Mouse (Mus musculus) MEL (cell line): ENCODE measurements around the gene Fosl1. TPM values are rescaled to one million over a fixed set of nuclear protein-coding genes. Genes with fewer than 3 reads are reported as not detected.

Experiments
- DNase-seq: peaks from one replicate; pipeline ENCODE4 v3.0.0; 2011; ENCODE audit warnings: low read depth, low spot score
- H3K27ac ChIP-seq: 2 replicates; pipeline ENCODE4 v1.5.1; 2012; ENCODE audit warnings: low read depth, mild to moderate bottlenecking, control low read depth, low read length, moderate library complexity; ENCODE audit not compliant: control insufficient read depth
- H3K27me3 ChIP-seq, 2 experiments: fragments of 150-350 bp in 1 of 2; sonication (generic) in 1 of 2; 2 replicates each; pipeline ENCODE4 v1.6.1; 2012; ENCODE audit warnings: low read length in 2 of 2, mild to moderate bottlenecking in 2 of 2, improper control_type of control experiment in 1 of 2, moderate library complexity in 1 of 2; ENCODE audit not compliant: insufficient read depth in 2 of 2, control insufficient read depth in 1 of 2
- H3K36me3 ChIP-seq, 2 experiments: 2 replicates each; pipeline ENCODE4 v1.6.1; 2012 to 2014; ENCODE audit warnings: low read length in 2 of 2, improper control_type of control experiment in 1 of 2, inconsistent platforms in 1 of 2, mild to moderate bottlenecking in 1 of 2; ENCODE audit not compliant: insufficient read depth in 2 of 2, control insufficient read depth in 1 of 2
- H3K4me1 ChIP-seq, 2 experiments: fragments of 150-350 bp in 1 of 2; sonication (generic) in 1 of 2; 2 replicates each; pipeline ENCODE4 v1.6.1; 2012; ENCODE audit warnings: low read length in 2 of 2, improper control_type of control experiment in 1 of 2, mild to moderate bottlenecking in 1 of 2; ENCODE audit not compliant: insufficient read depth in 2 of 2, control insufficient read depth in 1 of 2
- H3K4me3 ChIP-seq, 2 experiments: fragments of 150-350 bp in 1 of 2; sonication (generic) in 1 of 2; 2 replicates each; pipeline ENCODE4 v1.5.1; 2012; ENCODE audit warnings: low read depth in 2 of 2, low read length in 2 of 2, mild to moderate bottlenecking in 2 of 2, moderate library complexity in 2 of 2, control low read depth in 1 of 2, improper control_type of control experiment in 1 of 2; ENCODE audit not compliant: control insufficient read depth in 1 of 2, insufficient read depth in 1 of 2
- H3K79me2 ChIP-seq: 2 replicates; pipeline ENCODE4 v1.6.1; 2012; ENCODE audit warnings: mild to moderate bottlenecking, low read length, moderate library complexity; ENCODE audit not compliant: control insufficient read depth, poor library complexity, insufficient read depth
- H3K9ac ChIP-seq: 2 replicates; pipeline ENCODE4 v1.6.1; 2012; ENCODE audit warnings: low read depth, mild to moderate bottlenecking, control low read depth, low read length, moderate library complexity; ENCODE audit not compliant: control insufficient read depth, poor library complexity, severe bottlenecking
- H3K9me3 ChIP-seq: fragments of 150-350 bp; sonication (generic); replicated peaks from 2 replicates; pipeline ENCODE4 v1.6.1; 2012; ENCODE audit warnings: mild to moderate bottlenecking, low read length, improper control_type of control experiment, moderate library complexity; ENCODE audit not compliant: insufficient read depth
- BHLHE40 ChIP-seq: IDR thresholded peaks from 2 replicates; pipeline ENCODE4 v1.6.1; 2012; ENCODE audit warnings: low read depth, mild to moderate bottlenecking, inconsistent platforms, low read length, improper control_type of control experiment, borderline replicate concordance
- CHD1 ChIP-seq: IDR thresholded peaks from 2 replicates; pipeline ENCODE4 v1.6.1; 2012; ENCODE audit warnings: low read depth, mild to moderate bottlenecking, inconsistent platforms, low read length, improper control_type of control experiment
- CHD2 ChIP-seq: IDR thresholded peaks from 2 replicates; pipeline ENCODE4 v1.6.1; 2011; ENCODE audit warnings: low read length, improper control_type of control experiment
- ELF1 ChIP-seq: IDR thresholded peaks from 2 replicates; pipeline ENCODE4 v1.6.1; 2014; ENCODE audit warnings: low read depth, mild to moderate bottlenecking, inconsistent platforms, low read length, improper control_type of control experiment, moderate library complexity
- EP300 ChIP-seq, 2 experiments: IDR thresholded peaks; 2 replicates each; pipeline ENCODE4 v1.6.1; 2011; ENCODE audit warnings: improper control_type of control experiment in 2 of 2, low read length in 2 of 2, low read depth in 1 of 2, mild to moderate bottlenecking in 1 of 2
- ETS1 ChIP-seq: IDR thresholded peaks from 2 replicates; pipeline ENCODE4 v1.6.1; 2012; ENCODE audit warnings: low read depth, mild to moderate bottlenecking, inconsistent platforms, low read length, improper control_type of control experiment, moderate library complexity
- GATA1 ChIP-seq: IDR thresholded peaks from 2 replicates; pipeline ENCODE4 v1.6.1; 2011; ENCODE audit warnings: low read depth, low read length, improper control_type of control experiment
- HCFC1 ChIP-seq: IDR thresholded peaks from 2 replicates; pipeline ENCODE4 v1.6.1; 2012; ENCODE audit warnings: low read depth, mild to moderate bottlenecking, inconsistent platforms, low read length, improper control_type of control experiment, moderate library complexity
- JUND ChIP-seq: IDR thresholded peaks from 2 replicates; pipeline ENCODE4 v1.6.1; 2011; ENCODE audit warnings: low read depth, mild to moderate bottlenecking, improper control_type of control experiment, low read length
- KAT2A ChIP-seq: conservative IDR thresholded peaks from 2 replicates; pipeline ENCODE4 v1.6.1; 2012; ENCODE audit warnings: low read depth, low read length, improper control_type of control experiment, inconsistent platforms
- MAX ChIP-seq: IDR thresholded peaks from 2 replicates; pipeline ENCODE4 v1.6.1; 2011; ENCODE audit warnings: low read length, improper control_type of control experiment
- MAZ ChIP-seq: IDR thresholded peaks from 2 replicates; pipeline ENCODE4 v1.6.1; 2012; ENCODE audit warnings: low read depth, mild to moderate bottlenecking, inconsistent platforms, low read length, improper control_type of control experiment
- MEF2A ChIP-seq: IDR thresholded peaks from 2 replicates; pipeline ENCODE4 v1.6.1; 2014; ENCODE audit warnings: low read depth, mild to moderate bottlenecking, inconsistent platforms, low read length, improper control_type of control experiment; ENCODE audit not compliant: poor library complexity, insufficient replicate concordance, severe bottlenecking; ENCODE audit errors: extremely low read depth
- MXI1 ChIP-seq: IDR thresholded peaks from 2 replicates; pipeline ENCODE4 v1.6.1; 2011; ENCODE audit warnings: mild to moderate bottlenecking, low read depth, low read length, improper control_type of control experiment
- MYB ChIP-seq: IDR thresholded peaks from 2 replicates; pipeline ENCODE4 v1.6.1; 2011; ENCODE audit warnings: mild to moderate bottlenecking, low read depth, low read length, improper control_type of control experiment
- MYC ChIP-seq: IDR thresholded peaks from 2 replicates; pipeline ENCODE4 v1.6.1; 2011; ENCODE audit warnings: low read depth, mild to moderate bottlenecking, low read length, improper control_type of control experiment, moderate library complexity
- NELFE ChIP-seq: IDR thresholded peaks from 2 replicates; pipeline ENCODE4 v1.6.1; 2011; ENCODE audit warnings: low read depth, low read length, improper control_type of control experiment
- NRF1 ChIP-seq: IDR thresholded peaks from 2 replicates; pipeline ENCODE4 v1.6.1; 2014; ENCODE audit warnings: low read depth, mild to moderate bottlenecking, inconsistent platforms, low read length, improper control_type of control experiment, moderate library complexity; ENCODE audit not compliant: poor library complexity, insufficient read depth, severe bottlenecking
- POLR2A ChIP-seq, 2 experiments: IDR thresholded peaks; 2 replicates each; pipeline ENCODE4 v1.6.1; 2011 to 2012; ENCODE audit warnings: low read length in 2 of 2, mild to moderate bottlenecking in 2 of 2, control low read depth in 1 of 2, improper control_type of control experiment in 1 of 2, low read depth in 1 of 2, moderate library complexity in 1 of 2; ENCODE audit not compliant: control insufficient read depth in 1 of 2, insufficient read depth in 1 of 2, poor library complexity in 1 of 2
- POLR2AphosphoS2 ChIP-seq: IDR thresholded peaks from 2 replicates; pipeline ENCODE4 v1.6.1; 2011; ENCODE audit warnings: low read length, improper control_type of control experiment
- SIN3A ChIP-seq: IDR thresholded peaks from 2 replicates; pipeline ENCODE4 v1.6.1; 2012; ENCODE audit warnings: low read length, improper control_type of control experiment, inconsistent platforms
- SMC3 ChIP-seq: IDR thresholded peaks from 2 replicates; pipeline ENCODE4 v1.6.1; 2011; ENCODE audit warnings: low read depth, low read length, improper control_type of control experiment
- TCF12 ChIP-seq: IDR thresholded peaks from 2 replicates; pipeline ENCODE4 v1.6.1; 2014; ENCODE audit warnings: low read depth, mild to moderate bottlenecking, inconsistent platforms, low read length, improper control_type of control experiment, moderate library complexity
- UBTF ChIP-seq: IDR thresholded peaks from 2 replicates; pipeline ENCODE4 v1.6.1; 2012; ENCODE audit warnings: low read depth, mild to moderate bottlenecking, inconsistent platforms, low read length, improper control_type of control experiment, moderate library complexity, borderline replicate concordance; ENCODE audit not compliant: insufficient read depth
- USF2 ChIP-seq, 2 experiments: IDR thresholded peaks; 2 replicates each; pipeline ENCODE4 v1.6.1; 2011 to 2012; ENCODE audit warnings: improper control_type of control experiment in 2 of 2, low read length in 2 of 2, borderline replicate concordance in 1 of 2, inconsistent platforms in 1 of 2, low read depth in 1 of 2, mild to moderate bottlenecking in 1 of 2; ENCODE audit not compliant: insufficient read depth in 1 of 2
- ZC3H11A ChIP-seq: IDR thresholded peaks from 2 replicates; pipeline ENCODE4 v1.6.1; 2012; ENCODE audit warnings: low read depth, mild to moderate bottlenecking, inconsistent platforms, low read length, improper control_type of control experiment
- ZKSCAN1 ChIP-seq: IDR thresholded peaks from 2 replicates; pipeline ENCODE4 v1.6.1; 2012; ENCODE audit warnings: low read depth, mild to moderate bottlenecking, inconsistent platforms, low read length, improper control_type of control experiment, moderate library complexity
- ZMIZ1 ChIP-seq: IDR thresholded peaks from 2 replicates; pipeline ENCODE4 v1.6.1; 2012; ENCODE audit warnings: low read depth, mild to moderate bottlenecking, inconsistent platforms, low read length, improper control_type of control experiment, moderate library complexity
- ZNF384 ChIP-seq: IDR thresholded peaks from 2 replicates; pipeline ENCODE4 v1.6.1; 2012; ENCODE audit warnings: low read depth, mild to moderate bottlenecking, inconsistent platforms, low read length, improper control_type of control experiment
- polyA plus RNA-seq, 2 experiments: library from polyadenylated mRNA; stranded (reverse) in 1 of 2; unstranded in 1 of 2; fragments of >175 nt in 1 of 2; fragments of >200 nt in 1 of 2; gene quantifications; 2 replicates each; pipeline versions ENCODE4 v1.2.1 to v1.2.4; 2012; ENCODE audit warnings: low replicate concordance in 2 of 2, low read depth in 1 of 2; ENCODE audit not compliant: insufficient read length in 2 of 2, insufficient read depth in 1 of 2, missing spikeins in 1 of 2
- total RNA-seq: library from RNA; depleted of rRNA; stranded (reverse); fragments of 300-350 nt; gene quantifications from 2 replicates; pipeline ENCODE4 v1.2.3, GENCODE M21; 2012

The Fosl1 gene
- total and polyA plus RNA-seq, 3 experiments, result 2.0 to 3.1 TPM; not detected in 1

- TF ChIP-seq MAZ, result peak; percentile 86; the same call in 1 of the 2 replicates
- no peak; the same call in none of the 2 replicates for TF ChIP-seq MAX
- TF ChIP-seq UBTF, result no peak
- TF ChIP-seq ZNF384, result peak; percentile 70
- peak; percentile 88 for TF ChIP-seq HCFC1
- peak; percentile 87 for TF ChIP-seq NELFE
- TF ChIP-seq ELF1, result peak; percentile 34; the same call in 1 of the 2 replicates
- no peak for TF ChIP-seq CHD1
- TF ChIP-seq SMC3, result peak; percentile 64
- no peak for TF ChIP-seq MEF2A
- peak; percentile 77 to 98 for TF ChIP-seq POLR2A (IDR thresholded peaks at IDR 0.05; ENCODE audit: control insufficient read depth in 1 of 2, insufficient read depth in 1 of 2, low read depth in 1 of 2, low read length in 2 of 2, poor library complexity in 1 of 2)
- TF ChIP-seq GATA1, result peak; percentile 36; the same call in 1 of the 2 replicates
- no peak; the same call in 1 of the 2 replicates for TF ChIP-seq KAT2A
- TF ChIP-seq TCF12, result peak; percentile 57
- TF ChIP-seq EP300 (IDR thresholded peaks at IDR 0.05; ENCODE audit: low read depth in 1 of 2, low read length in 2 of 2), result no peak; a peak in 1 of 4 replicates
Observed at GRCm38 (mm10) chr19:5487768-5488550, 40.6 kb downstream of the Fosl1 start, which contains the start of gene Mus81 (continued).

- peak overlapping the region; percentile 89 for H3K27ac ChIP-seq
- no peaks in the 10 kb centered on the region for H3K9me3 ChIP-seq
- H3K79me2 ChIP-seq, result peaks cover 31% of the 10 kb centered on the region
- no peaks in the 10 kb centered on the region for H3K27me3 ChIP-seq
- H3K9ac ChIP-seq, result peak overlapping the region; percentile 69
- H3K4me1 ChIP-seq, result peaks cover 0 to 12% of the 10 kb centered on the region in 2 experiments; a peak in 2 of 4 replicates
- H3K4me3 ChIP-seq, result peak overlapping the region; percentile 52 to 58
- peak; percentile 99 for DNase-seq
- H3K36me3 ChIP-seq, result peaks cover 0 to 13% of the 10 kb centered on the region in 2 experiments
- no peak for TF ChIP-seq GATA1
- peak; percentile 65; the same call in 1 of the 2 replicates for TF ChIP-seq KAT2A
- TF ChIP-seq USF2 (IDR thresholded peaks at IDR 0.05; ENCODE audit: borderline replicate concordance in 1 of 2, insufficient read depth in 1 of 2, low read depth in 1 of 2, low read length in 2 of 2), result no peak
- no peak for TF ChIP-seq NRF1
- TF ChIP-seq CHD2, result no peak
- TF ChIP-seq ZC3H11A, result no peak
- peak in 1 of 2 experiments; percentile 31; a peak in 1 of 4 replicates for TF ChIP-seq EP300 (IDR thresholded peaks at IDR 0.05; ENCODE audit: low read depth in 1 of 2, low read length in 2 of 2)
- no peak for TF ChIP-seq SMC3
- TF ChIP-seq ZKSCAN1, result no peak
- no peak for TF ChIP-seq BHLHE40
- TF ChIP-seq ELF1, result peak; percentile 79
- TF ChIP-seq ETS1, result peak; percentile 71
- TF ChIP-seq TCF12, result peak; percentile 50; the same call in 1 of the 2 replicates
- TF ChIP-seq HCFC1, result peak; percentile 89
- TF ChIP-seq ZMIZ1, result peak; percentile 60; the same call in 1 of the 2 replicates
- TF ChIP-seq MEF2A, result no peak
- no peak for TF ChIP-seq JUND
- peak; percentile 70 for TF ChIP-seq POLR2AphosphoS2
- TF ChIP-seq MXI1, result peak; percentile 84
- TF ChIP-seq MYB, result no peak
- TF ChIP-seq MYC, result no peak; the same call in none of the 2 replicates
- TF ChIP-seq MAX, result peak; percentile 25; the same call in 1 of the 2 replicates
- peak; percentile 56 to 93 for TF ChIP-seq POLR2A (IDR thresholded peaks at IDR 0.05; ENCODE audit: control insufficient read depth in 1 of 2, insufficient read depth in 1 of 2, low read depth in 1 of 2, low read length in 2 of 2, poor library complexity in 1 of 2)
- peak; percentile 94 for TF ChIP-seq MAZ
- peak; percentile 57 for TF ChIP-seq SIN3A
Observed at GRCm38 (mm10) chr19:5488878-5489571, 41.7 kb downstream of the Fosl1 start.
